Mouse (Mus musculus) forebrain, embryonic 13.5 days (tissue): ENCODE measurements at regions not wholly inside any gene's neighbourhood (a gene's known extent, or its start where the extent isn't known, plus 50 kb on each side); places are given as distances from the start of the nearest gene placed in this dataset.

ENCODE experiments used
- ATAC-seq: fragments of 200-750 bp; cut with Nextera tagmentation; 2 replicates; pipeline ENCODE4 v1.8.0; 2017
- H3K27ac ChIP-seq: fragments of 300-500 bp; sonication (generic); 2 replicates; pipeline ENCODE4 v1.5.1; 2015; ENCODE audit warnings: inconsistent platforms, mild to moderate bottlenecking, moderate library complexity
- H3K27me3 ChIP-seq: fragments of 300-500 bp; sonication (generic); 2 replicates; pipeline ENCODE4 v1.6.1; 2015; ENCODE audit warnings: mild to moderate bottlenecking, inconsistent platforms
- H3K36me3 ChIP-seq: fragments of 300-500 bp; sonication (generic); 2 replicates; pipeline ENCODE4 v1.6.1; 2015; ENCODE audit warnings: mild to moderate bottlenecking, inconsistent platforms; ENCODE audit not compliant: poor library complexity, severe bottlenecking
- H3K4me1 ChIP-seq: fragments of 300-500 bp; sonication (generic); 2 replicates; pipeline ENCODE4 v1.6.1; 2015; ENCODE audit warnings: inconsistent platforms
- H3K4me2 ChIP-seq: fragments of 300-500 bp; sonication (generic); 2 replicates; pipeline ENCODE4 v1.6.1; 2015; ENCODE audit warnings: inconsistent platforms, mild to moderate bottlenecking, moderate library complexity
- H3K4me3 ChIP-seq: fragments of 300-500 bp; sonication (generic); 2 replicates; pipeline ENCODE4 v1.5.1; 2015; ENCODE audit warnings: mild to moderate bottlenecking, inconsistent platforms
- H3K9ac ChIP-seq: fragments of 300-500 bp; sonication (generic); 2 replicates; pipeline ENCODE4 v1.6.1; 2015; ENCODE audit warnings: mild to moderate bottlenecking, inconsistent platforms
- H3K9me3 ChIP-seq: fragments of 300-500 bp; sonication (generic); replicated peaks from 2 replicates; pipeline ENCODE4 v1.6.1; 2016; ENCODE audit warnings: inconsistent platforms
- WGBS: fragments of 180-500 bp; shearing (Covaris S2); methylation state at CpG from one replicate; pipeline ENCODE4 v1.1.7; 2015; 5-methylcytosine and 5-hydroxymethylcytosine counted together

GRCm38 (mm10) chr10:21762516-21762915 lies 119.5 kb upstream of the Sgk1 start:
- Histone ChIP-seq H3K27ac (no peak overlapping the region), H3K4me3 (no peak overlapping the region), H3K36me3 (no peaks in the 10 kb centered on the region), H3K4me2 (no peak overlapping the region), H3K4me1 (no peaks in the 10 kb centered on the region), H3K9ac (no peak overlapping the region), H3K27me3 (no peaks in the 10 kb centered on the region), H3K9me3 (no peaks in the 10 kb centered on the region)
- 90% methylated on average over 5 of the region's 5 CpGs for WGBS
- ATAC-seq, result peak; percentile 24; the same call in 1 of the 2 replicates

GRCm38 (mm10) chr10:21763017-21763964 lies 118.7 kb upstream of the Sgk1 start:
- no peaks in the 10 kb centered on the region for H3K27me3 ChIP-seq
- ATAC-seq, result no peak
- no peaks in the 10 kb centered on the region for H3K4me1 ChIP-seq
- H3K36me3 ChIP-seq, result no peaks in the 10 kb centered on the region
- 95% methylated on average over 17 of the region's 17 CpGs for WGBS
- no peak overlapping the region for H3K27ac ChIP-seq
- no peak overlapping the region for H3K4me2 ChIP-seq
- no peaks in the 10 kb centered on the region for H3K9me3 ChIP-seq
- H3K9ac ChIP-seq, result no peak overlapping the region
- H3K4me3 ChIP-seq, result no peak overlapping the region

- H3K9ac ChIP-seq, result no peak overlapping the region
- 94% methylated on average over 8 of the region's 8 CpGs for WGBS
- H3K4me1 ChIP-seq, result no peaks in the 10 kb centered on the region
- no peak overlapping the region for H3K27ac ChIP-seq
- ATAC-seq, result no peak
- H3K27me3 ChIP-seq, result no peaks in the 10 kb centered on the region
- no peaks in the 10 kb centered on the region for H3K36me3 ChIP-seq
- H3K9me3 ChIP-seq, result no peaks in the 10 kb centered on the region
- no peak overlapping the region for H3K4me3 ChIP-seq
- H3K4me2 ChIP-seq, result no peak overlapping the region
Measured at GRCm38 (mm10) chr10:21764090-21764489, 117.9 kb upstream of the Sgk1 start.

GRCm38 (mm10) chr10:21764891-21765290 lies 117.1 kb upstream of the Sgk1 start:
- 89% methylated on average over 13 of the region's 13 CpGs for WGBS
- no peak overlapping the region for H3K4me2 ChIP-seq
- H3K4me1 ChIP-seq, result no peaks in the 10 kb centered on the region
- H3K27me3 ChIP-seq, result no peaks in the 10 kb centered on the region
- ATAC-seq, result no peak
- no peaks in the 10 kb centered on the region for H3K9me3 ChIP-seq
- H3K36me3 ChIP-seq, result no peaks in the 10 kb centered on the region
- no peak overlapping the region for H3K9ac ChIP-seq
- H3K27ac ChIP-seq, result no peak overlapping the region
- H3K4me3 ChIP-seq, result no peak overlapping the region

GRCm38 (mm10) chr10:21773548-21773947 lies 108.4 kb upstream of the Sgk1 start:
- no peak for ATAC-seq
- Histone ChIP-seq H3K27ac (no peak overlapping the region), H3K9ac (no peak overlapping the region), H3K27me3 (no peaks in the 10 kb centered on the region), H3K9me3 (0 out of 2 replicates have a peak, but pooled peaks cover 5% of the 10 kb centered on the region), H3K36me3 (no peaks in the 10 kb centered on the region), H3K4me1 (no peaks in the 10 kb centered on the region), H3K4me3 (no peak overlapping the region), H3K4me2 (no peak overlapping the region)
- WGBS, result 66% methylated on average over 4 of the region's 4 CpGs

- no peak for ATAC-seq
- Histone ChIP-seq H3K27me3 (no peaks in the 10 kb centered on the region), H3K4me3 (no peak overlapping the region), H3K4me2 (no peak overlapping the region), H3K27ac (no peak overlapping the region), H3K36me3 (no peaks in the 10 kb centered on the region), H3K9ac (no peak overlapping the region), H3K9me3 (0 out of 2 replicates have a peak, but pooled peaks cover 5% of the 10 kb centered on the region), H3K4me1 (no peaks in the 10 kb centered on the region)
- 89% methylated on average over 5 of the region's 5 CpGs for WGBS
Measured at GRCm38 (mm10) chr10:21775441-21775840, 106.5 kb upstream of the Sgk1 start.

- Histone ChIP-seq H3K27me3 (no peaks in the 10 kb centered on the region), H3K27ac (no peak overlapping the region)
- 62% methylated on average over 12 of the region's 12 CpGs for WGBS
Measured at GRCm38 (mm10) chr10:21775911-21776761, 105.8 kb upstream of the Sgk1 start.

GRCm38 (mm10) chr10:21776762-21777080 lies 105.3 kb upstream of the Sgk1 start:
- H3K4me2 ChIP-seq, result no peak overlapping the region
- no peaks in the 10 kb centered on the region for H3K9me3 ChIP-seq
- H3K4me1 ChIP-seq, result no peaks in the 10 kb centered on the region
- no peak overlapping the region for H3K4me3 ChIP-seq
- no peaks in the 10 kb centered on the region for H3K27me3 ChIP-seq
- ATAC-seq, result no peak
- no peaks in the 10 kb centered on the region for H3K36me3 ChIP-seq
- H3K27ac ChIP-seq, result no peak overlapping the region
- WGBS, result 77% methylated on average over 8 of the region's 8 CpGs
- H3K9ac ChIP-seq, result no peak overlapping the region

More at GRCm38 (mm10) chr10:21775911-21776761, 105.8 kb upstream of the Sgk1 start:
- no peak overlapping the region for H3K4me2 ChIP-seq
- no peak for ATAC-seq
- no peak overlapping the region for H3K9ac ChIP-seq
- no peak overlapping the region for H3K4me3 ChIP-seq
- no peaks in the 10 kb centered on the region for H3K4me1 ChIP-seq
- H3K9me3 ChIP-seq, result 0 out of 2 replicates have a peak, but pooled peaks cover 1% of the 10 kb centered on the region
- H3K36me3 ChIP-seq, result no peaks in the 10 kb centered on the region

GRCm38 (mm10) chr10:21777103-21777502 lies 104.9 kb upstream of the Sgk1 start:
- no peaks in the 10 kb centered on the region for H3K27me3 ChIP-seq
- no peaks in the 10 kb centered on the region for H3K4me1 ChIP-seq
- ATAC-seq, result no peak
- H3K36me3 ChIP-seq, result no peaks in the 10 kb centered on the region
- H3K9ac ChIP-seq, result no peak overlapping the region
- 90% methylated on average over 3 of the region's 3 CpGs for WGBS
- no peak overlapping the region for H3K4me2 ChIP-seq
- H3K4me3 ChIP-seq, result no peak overlapping the region
- H3K9me3 ChIP-seq, result no peaks in the 10 kb centered on the region
- no peak overlapping the region for H3K27ac ChIP-seq

GRCm38 (mm10) chr10:21783478-21783877 lies 98.5 kb upstream of the Sgk1 start:
- H3K4me1 ChIP-seq, result peaks cover 6% of the 10 kb centered on the region; the same call in 1 of the 2 replicates
- no peaks in the 10 kb centered on the region for H3K36me3 ChIP-seq
- WGBS, result 95% methylated on average over 7 of the region's 7 CpGs
- no peak overlapping the region for H3K27ac ChIP-seq
- H3K27me3 ChIP-seq, result no peaks in the 10 kb centered on the region
- H3K9me3 ChIP-seq, result no peaks in the 10 kb centered on the region
- H3K4me3 ChIP-seq, result no peak overlapping the region
- H3K9ac ChIP-seq, result no peak overlapping the region
- no peak for ATAC-seq
- H3K4me2 ChIP-seq, result no peak overlapping the region

GRCm38 (mm10) chr10:21785110-21785509 lies 96.9 kb upstream of the Sgk1 start:
- Histone ChIP-seq H3K27ac (no peak overlapping the region), H3K4me1 (peaks cover 6% of the 10 kb centered on the region; the same call in 1 of the 2 replicates), H3K4me3 (no peak overlapping the region), H3K9me3 (no peaks in the 10 kb centered on the region), H3K9ac (no peak overlapping the region), H3K27me3 (no peaks in the 10 kb centered on the region), H3K36me3 (no peaks in the 10 kb centered on the region), H3K4me2 (no peak overlapping the region)
- 22% methylated on average over 4 of the region's 4 CpGs for WGBS
- ATAC-seq, result no peak

GRCm38 (mm10) chr10:21785785-21786184 lies 96.2 kb upstream of the Sgk1 start:
- no peak overlapping the region for H3K4me2 ChIP-seq
- H3K27me3 ChIP-seq, result no peaks in the 10 kb centered on the region
- no peaks in the 10 kb centered on the region for H3K9me3 ChIP-seq
- H3K36me3 ChIP-seq, result no peaks in the 10 kb centered on the region
- ATAC-seq, result no peak
- H3K27ac ChIP-seq, result no peak overlapping the region
- no peak overlapping the region for H3K4me3 ChIP-seq
- H3K9ac ChIP-seq, result no peak overlapping the region
- H3K4me1 ChIP-seq, result peaks cover 6% of the 10 kb centered on the region; the same call in 1 of the 2 replicates
- WGBS, result 83% methylated on average over 5 of the region's 5 CpGs
